Mouse (Mus musculus) frontal cortex, postnatal 14 days (tissue): ENCODE measurements around the gene Klhl3.

Experiments used
- DNase-seq, 2 experiments: peaks; one replicate each; pipeline ENCODE4 v3.0.0; 2022; ENCODE audit warnings: low spot score in 2 of 2

Klhl3 gene

GRCm38 (mm10) chr13:58124989-58125388 lies 11.6 kb upstream of the Klhl3 start:
- no peak for DNase-seq

- DNase-seq = no peak
Observed at GRCm38 (mm10) chr13:58124278-58124677, 10.9 kb upstream of the Klhl3 start.

- DNase-seq = no peak
Observed at GRCm38 (mm10) chr13:58123381-58123780, 10.0 kb upstream of the Klhl3 start.

- no peak for DNase-seq
Observed at GRCm38 (mm10) chr13:58122786-58123297, 9.4 kb upstream of the Klhl3 start.

GRCm38 (mm10) chr13:58117318-58118017 lies 4.1 kb upstream of the Klhl3 start:
- DNase-seq = no peak

- DNase-seq = no peak
Observed at GRCm38 (mm10) chr13:58116801-58117200, 3.4 kb upstream of the Klhl3 start.

GRCm38 (mm10) chr13:58115227-58115626 lies 1.8 kb upstream of the Klhl3 start:
- no peak for DNase-seq

- DNase-seq = peak in 1 of 2 experiments; percentile 28
Observed at GRCm38 (mm10) chr13:58112601-58113041, 771 bp downstream of the Klhl3 start.

GRCm38 (mm10) chr13:58112191-58112590 lies 1.2 kb downstream of the Klhl3 start:
- DNase-seq = peak in 1 of 2 experiments; percentile 27

GRCm38 (mm10) chr13:58111306-58111705 lies 2.1 kb downstream of the Klhl3 start:
- no peak for DNase-seq

GRCm38 (mm10) chr13:58090643-58091042 lies 22.7 kb downstream of the Klhl3 start:
- peak in 1 of 2 experiments; percentile 46 for DNase-seq

GRCm38 (mm10) chr13:58084396-58084795 lies 29.0 kb downstream of the Klhl3 start:
- no peak for DNase-seq

GRCm38 (mm10) chr13:58083521-58083920 lies 29.9 kb downstream of the Klhl3 start:
- DNase-seq = no peak

GRCm38 (mm10) chr13:58083048-58083447 lies 30.3 kb downstream of the Klhl3 start:
- DNase-seq = no peak

- DNase-seq = no peak
Observed at GRCm38 (mm10) chr13:58078361-58078760, 35.0 kb downstream of the Klhl3 start.

- DNase-seq = no peak
Observed at GRCm38 (mm10) chr13:58074881-58075280, 38.5 kb downstream of the Klhl3 start.

- peak in 1 of 2 experiments; percentile 55 for DNase-seq
Observed at GRCm38 (mm10) chr13:58074466-58074865, 38.9 kb downstream of the Klhl3 start.

- DNase-seq = no peak
Observed at GRCm38 (mm10) chr13:58073254-58073882, 40.0 kb downstream of the Klhl3 start.

- DNase-seq = no peak
Observed at GRCm38 (mm10) chr13:58071209-58071608, 42.2 kb downstream of the Klhl3 start.

GRCm38 (mm10) chr13:58070504-58070903 lies 42.9 kb downstream of the Klhl3 start:
- DNase-seq = no peak

- DNase-seq = peak; percentile 47 to 53
Observed at GRCm38 (mm10) chr13:58068421-58069209, 44.8 kb downstream of the Klhl3 start.

GRCm38 (mm10) chr13:58067540-58068103 lies 45.8 kb downstream of the Klhl3 start:
- no peak for DNase-seq
